Mouse (Mus musculus): ENCODE data around the gene Pigm.

Pigm gene

GRCm38 (mm10) chr1:172409431-172409830, 33.1 kb downstream of the Pigm start:
- in situ Hi-C loops (cut with MboI; ENCODE audit: low sequenced_read_pairs): loop anchor here (25.0 kb wide), 2 partner anchors 228 to 978 kb away; partner anchors contain the start of gene Dusp23

GRCm38 (mm10) chr1:172410806-172411205, 34.5 kb downstream of the Pigm start:
- in situ Hi-C loops (cut with MboI; ENCODE audit: low sequenced_read_pairs): loop anchor here (25.0 kb wide), 2 partner anchors 226 to 976 kb away; partner anchors contain the start of gene Dusp23

DNA sequence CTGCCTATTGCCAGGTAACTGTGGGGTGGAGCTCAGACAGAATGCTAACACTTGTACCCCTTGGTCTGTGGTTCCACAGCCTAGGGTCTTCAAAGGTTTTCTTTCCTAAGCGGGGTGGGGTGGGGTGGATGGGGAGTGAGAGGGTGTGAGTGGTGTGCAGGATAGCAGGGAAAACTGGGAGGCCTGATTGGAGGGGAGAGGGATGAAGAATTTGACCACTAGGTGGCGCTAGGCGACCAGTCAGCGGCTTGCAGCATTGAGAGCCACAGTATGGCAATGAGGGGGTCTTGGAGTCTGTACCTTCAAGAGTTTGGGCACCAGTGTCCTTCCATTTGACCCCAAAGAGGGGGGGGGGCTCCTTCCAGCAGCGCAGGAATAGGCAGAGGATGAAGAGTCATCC, 35.9 kb downstream of the Pigm start:
- in situ Hi-C loops (cut with MboI; ENCODE audit: low sequenced_read_pairs): loop anchor here (25.0 kb wide), 2 partner anchors 225 to 975 kb away; partner anchors contain the start of gene Dusp23

GRCm38 (mm10) chr1:172413491-172414230, 37.3 kb downstream of the Pigm start:
- in situ Hi-C loops (cut with MboI; ENCODE audit: low sequenced_read_pairs): loop anchor here (25.0 kb wide), 2 partner anchors 224 to 974 kb away; partner anchors contain the start of gene Dusp23

DNA sequence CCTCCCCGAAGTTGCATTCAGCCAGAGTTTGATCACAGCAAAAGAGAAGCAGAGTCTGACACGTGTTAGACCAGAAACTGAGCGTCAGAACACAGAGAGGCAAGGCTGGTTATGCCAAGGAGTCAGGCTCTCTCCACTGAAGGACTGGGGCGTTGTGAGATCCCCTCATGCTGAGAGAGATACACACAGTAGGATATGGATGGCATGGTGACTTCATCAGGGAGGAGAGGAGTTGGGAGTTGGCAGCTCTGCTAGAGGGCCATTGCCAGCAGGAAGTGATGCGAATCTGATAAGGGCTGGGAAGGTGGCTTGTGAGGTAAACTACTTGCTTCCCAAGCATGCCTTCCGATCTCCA, 37.9 kb downstream of the Pigm start:
- in situ Hi-C loops (cut with MboI; ENCODE audit: low sequenced_read_pairs): loop anchor here (25.0 kb wide), 2 partner anchors 223 to 973 kb away; partner anchors contain the start of gene Dusp23

- in situ Hi-C loops (cut with MboI; ENCODE audit: low sequenced_read_pairs): loop anchor here (5.0 to 25.0 kb wide), 3 partner anchors 67 to 972 kb away; partner anchors contain the start of genes Dusp23 and Igsf9
These were observed 38.7 kb downstream of the Pigm start for GRCm38 (mm10) chr1:172415061-172415460.

DNA sequence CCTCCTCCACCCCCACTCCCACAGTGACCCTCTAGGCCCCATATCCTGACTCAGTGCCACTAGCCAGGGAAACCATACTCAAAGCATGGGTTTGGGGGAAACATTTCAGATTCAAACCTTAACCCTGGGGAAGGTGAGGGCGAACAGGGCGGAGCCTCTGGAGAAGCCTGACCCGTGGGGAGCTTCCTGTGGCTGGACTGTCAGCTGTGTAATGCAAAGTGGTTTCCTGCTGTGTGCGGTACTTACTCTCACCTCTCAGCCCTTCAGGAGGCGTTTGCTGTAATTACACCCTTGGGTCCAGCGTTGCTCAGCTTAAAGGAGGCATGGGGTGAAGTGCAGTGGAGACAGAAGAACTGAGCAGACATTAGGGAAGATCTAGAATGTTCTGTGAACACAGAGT, 41.8 kb downstream of the Pigm start:
- in situ Hi-C loops (cut with MboI; ENCODE audit: low sequenced_read_pairs): loop anchor here (5.0 to 25.0 kb wide), 3 partner anchors 64 to 969 kb away; partner anchors contain the start of genes Dusp23 and Igsf9

- in situ Hi-C loops (cut with MboI; ENCODE audit: low sequenced_read_pairs): loop anchor here (5.0 to 25.0 kb wide), 3 partner anchors 64 to 969 kb away; partner anchors contain the start of genes Dusp23 and Igsf9
These were observed 42.3 kb downstream of the Pigm start for GRCm38 (mm10) chr1:172418642-172419041.

- in situ Hi-C loops (cut with MboI; ENCODE audit: low sequenced_read_pairs): loop anchor here (25.0 kb wide), 2 partner anchors 217 to 967 kb away; partner anchors contain the start of gene Dusp23
These were observed 43.8 kb downstream of the Pigm start for GRCm38 (mm10) chr1:172420181-172420580.

GRCm38 (mm10) chr1:172423393-172423792, 47.0 kb downstream of the Pigm start:
- in situ Hi-C loops (cut with MboI; ENCODE audit: low sequenced_read_pairs): loop anchor here (25.0 kb wide), 2 partner anchors 214 to 964 kb away; partner anchors contain the start of gene Dusp23

GRCm38 (mm10) chr1:172426419-172426818, 50.1 kb downstream of the Pigm start:
- in situ Hi-C loops (cut with MboI; ENCODE audit: low sequenced_read_pairs): no loop called here

DNA sequence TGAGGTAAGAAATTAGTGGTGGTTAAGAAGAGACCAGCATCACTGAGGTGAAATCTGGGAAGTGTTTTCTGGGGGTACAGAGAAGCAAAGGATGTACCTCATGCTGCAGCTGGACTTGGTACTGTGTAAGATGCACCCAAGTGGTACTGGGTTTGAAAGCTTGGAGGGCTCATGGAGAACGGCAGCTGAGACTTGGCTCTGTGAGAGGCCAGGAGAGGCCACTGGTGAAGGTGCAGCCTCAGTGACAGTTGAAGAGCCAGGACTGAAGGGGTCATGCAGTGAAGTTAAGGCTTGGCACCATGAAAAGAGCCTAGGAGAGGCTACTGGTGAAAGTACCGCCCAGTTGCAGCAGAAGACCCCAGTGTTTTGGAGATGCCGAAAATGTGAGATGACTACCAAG, 51.5 kb downstream of the Pigm start:
- in situ Hi-C loops (cut with MboI; ENCODE audit: low sequenced_read_pairs): no loop called here

- in situ Hi-C loops (cut with MboI; ENCODE audit: low sequenced_read_pairs): no loop called here
These were observed 52.3 kb downstream of the Pigm start for GRCm38 (mm10) chr1:172428614-172429013.

- in situ Hi-C loops (cut with MboI; ENCODE audit: low sequenced_read_pairs): no loop called here
These were observed 54.4 kb downstream of the Pigm start for GRCm38 (mm10) chr1:172430731-172431220.

DNA sequence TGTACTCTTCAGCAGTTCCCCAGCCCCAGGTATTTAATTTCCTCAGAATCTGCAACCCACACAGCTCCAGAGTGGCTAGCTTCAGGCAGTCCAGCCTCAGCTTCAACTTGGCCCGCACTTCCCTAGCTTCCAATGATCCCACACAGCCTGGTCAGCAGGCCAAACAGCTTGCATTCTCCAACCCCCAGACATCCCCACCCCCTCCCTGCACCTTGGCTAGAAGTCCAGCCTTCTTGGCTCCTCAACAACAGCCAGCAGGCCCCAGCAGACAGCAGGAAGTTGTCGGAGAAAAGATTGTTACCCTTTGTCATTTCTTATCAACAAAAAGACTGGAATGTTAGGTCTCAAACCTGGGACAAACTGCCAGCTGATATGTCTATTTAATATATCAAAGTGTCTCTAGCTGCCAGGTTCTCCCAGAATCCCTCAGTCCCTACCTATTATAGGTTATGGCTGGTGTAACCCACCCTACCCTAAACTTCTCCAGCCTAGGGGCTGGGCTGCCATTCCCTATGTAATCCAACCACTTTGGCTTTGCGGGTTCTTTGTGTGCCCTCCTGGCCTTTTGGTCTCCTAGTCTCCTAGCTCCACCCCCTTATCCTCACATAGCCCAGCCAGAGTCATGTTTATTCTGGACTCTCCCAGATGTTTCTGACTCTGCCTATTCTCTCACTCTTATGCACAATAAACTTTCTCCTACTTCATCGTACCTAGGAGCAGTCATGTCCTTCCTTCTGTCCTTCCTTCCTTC, 55.7 kb downstream of the Pigm start:
- in situ Hi-C loops (cut with MboI; ENCODE audit: low sequenced_read_pairs): no loop called here

DNA sequence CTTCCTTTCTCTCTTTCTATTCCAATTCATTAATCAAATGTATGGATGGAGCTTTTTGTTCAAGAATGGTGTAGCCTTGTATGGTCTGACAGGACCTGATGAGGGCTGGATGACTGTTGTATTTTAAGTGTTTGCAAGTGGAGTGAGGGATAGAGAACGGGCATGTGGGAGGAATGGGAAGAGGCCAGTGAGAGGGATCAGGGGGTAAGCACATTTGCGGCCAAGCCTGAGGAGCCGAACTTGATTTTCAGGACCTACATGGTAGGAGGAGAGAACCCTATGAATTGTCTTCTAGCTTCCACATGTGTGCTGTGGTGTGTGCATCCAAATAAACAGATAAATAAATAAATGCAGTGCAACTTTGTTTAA, 56.2 kb downstream of the Pigm start:
- in situ Hi-C loops (cut with MboI; ENCODE audit: low sequenced_read_pairs): no loop called here

- in situ Hi-C loops (cut with MboI; ENCODE audit: low sequenced_read_pairs): no loop called here
These were observed 56.9 kb downstream of the Pigm start for GRCm38 (mm10) chr1:172433012-172433850.
